Mouse (Mus musculus) CD4-positive, CD25-positive, alpha-beta regulatory T cell, adult 2 months (primary cell): ENCODE results near the gene Pgbd5.

Experiments used
- DNase-seq: peaks from one replicate; pipeline ENCODE4 v3.0.0-alpha.2; 2012; ENCODE audit warnings: low read depth, low spot score

The Pgbd5 gene

GRCm38 (mm10) chr8:124439558-124439957, at the start of gene Pgbd5:
Pgbd5 (minus strand) TSS chr8:124439658.
- DNase-seq: no peak

- peak; percentile 6 for DNase-seq
These were observed 44.1 kb upstream of the Pgbd5 start for GRCm38 (mm10) chr8:124483356-124484115.

GRCm38 (mm10) chr8:124482790-124483189, 43.3 kb upstream of the Pgbd5 start:
- DNase-seq: no peak

GRCm38 (mm10) chr8:124480321-124480720, 40.9 kb upstream of the Pgbd5 start:
- no peak for DNase-seq

GRCm38 (mm10) chr8:124479251-124479650, 39.8 kb upstream of the Pgbd5 start:
- no peak for DNase-seq

GRCm38 (mm10) chr8:124476701-124477100, 37.2 kb upstream of the Pgbd5 start:
- DNase-seq: no peak

GRCm38 (mm10) chr8:124475690-124476089, 36.2 kb upstream of the Pgbd5 start:
- no peak for DNase-seq

- no peak for DNase-seq
These were observed 25.2 kb upstream of the Pgbd5 start for GRCm38 (mm10) chr8:124464641-124465040.

- DNase-seq: no peak
These were observed 23.7 kb upstream of the Pgbd5 start for GRCm38 (mm10) chr8:124463111-124463510.

- DNase-seq: no peak
These were observed 22.7 kb upstream of the Pgbd5 start for GRCm38 (mm10) chr8:124462192-124462591.

GRCm38 (mm10) chr8:124461103-124461502, 21.6 kb upstream of the Pgbd5 start:
- no peak for DNase-seq

- DNase-seq: no peak
These were observed 21.2 kb upstream of the Pgbd5 start for GRCm38 (mm10) chr8:124460660-124461059.

GRCm38 (mm10) chr8:124459627-124460026, 20.2 kb upstream of the Pgbd5 start:
- DNase-seq: no peak

- no peak for DNase-seq
These were observed 15.9 kb upstream of the Pgbd5 start for GRCm38 (mm10) chr8:124455359-124455758.

GRCm38 (mm10) chr8:124450192-124450895, 10.9 kb upstream of the Pgbd5 start:
- no peak for DNase-seq

GRCm38 (mm10) chr8:124448962-124449670, 9.7 kb upstream of the Pgbd5 start:
- no peak for DNase-seq

- no peak for DNase-seq
These were observed 2.7 kb downstream of the Pgbd5 start for GRCm38 (mm10) chr8:124436741-124437140.

GRCm38 (mm10) chr8:124435707-124436243, 3.7 kb downstream of the Pgbd5 start:
- no peak for DNase-seq

GRCm38 (mm10) chr8:124435170-124435569, 4.3 kb downstream of the Pgbd5 start:
- DNase-seq: no peak

GRCm38 (mm10) chr8:124434126-124434790, 5.2 kb downstream of the Pgbd5 start:
- peak; percentile 84 for DNase-seq

- peak; percentile 3 for DNase-seq
These were observed 5.9 kb downstream of the Pgbd5 start for GRCm38 (mm10) chr8:124433451-124434125.
